Mouse (Mus musculus) kidney, adult 2 months (tissue): Measurements from ENCODE around the gene Nisch.

Experiments used
- CTCF ChIP-seq: fragments of 200-500 bp; conservative IDR thresholded peaks from 2 replicates; pipeline ENCODE4 v1.5.1; 2011; ENCODE audit warnings: low read depth, mild to moderate bottlenecking, control low read depth, low read length, moderate library complexity, mixed read lengths; ENCODE audit not compliant: insufficient read depth, insufficient read length
- POLR2A ChIP-seq: fragments of 200-500 bp; IDR thresholded peaks from one replicate; pipeline ENCODE4 v1.6.1; 2011; ENCODE audit warnings: low read depth, low read length, control low read depth

DNA sequence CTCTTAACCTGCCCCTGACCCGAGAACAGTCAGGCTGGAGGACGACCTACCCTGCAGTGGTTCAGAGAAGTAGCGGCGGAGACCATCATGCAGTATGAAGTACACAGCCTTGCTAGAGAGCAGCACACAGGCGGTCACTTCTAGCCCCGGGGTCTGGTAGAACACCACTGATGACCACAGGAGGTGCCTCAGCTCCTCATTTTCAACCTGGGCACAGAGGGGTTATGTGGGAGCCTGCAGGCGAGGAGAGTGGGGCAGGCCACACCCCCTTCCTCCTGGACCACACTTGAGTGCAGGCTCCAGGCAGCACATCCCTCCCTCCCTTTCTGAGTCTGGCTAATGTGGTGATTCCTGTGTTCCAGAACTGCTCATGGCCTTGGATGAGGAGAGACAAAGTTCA, 43.2 kb downstream of the Nisch start:
- TF ChIP-seq CTCF (no peak), POLR2A (no peak)
